ENCODE assay signal across 12 mouse cellular contexts in genomic region chr9:65036456-65036855, GRCm38 (mm10). TPM values are rescaled to one million over a fixed set of nuclear protein-coding genes. Genes with fewer than 3 reads are reported as not detected.
DNase-seq lines count a peak whose midpoint lies in the region; ATAC-seq and TF ChIP-seq lines count a peak whose summit lies in the region.
"Had no signal": no experiment of that assay in that cellular context is flagged by ENCODE, and none has a peak within 500 bp of the region (broad histone marks: within the 10 kb centered on the region; RNA-seq: fewer than 3 reads in every experiment).

No protein-coding gene starts in this region.

- peaks cover 6% of the 10 kb centered on the region for H3K4me1 ChIP-seq in embryonic facial prominence, embryonic 14.5 days (ENCODE audit: control insufficient read depth, insufficient read depth, low read length)
- peaks cover 17% of the 10 kb centered on the region for H3K4me1 ChIP-seq in embryonic facial prominence, embryonic 10.5 days
- H3K4me1 ChIP-seq in liver, adult 2 months (ENCODE audit: control insufficient read depth, insufficient read depth, low read length), result peaks cover 11% of the 10 kb centered on the region
- H3K4me1 ChIP-seq in hindbrain, embryonic 12.5 days, result peaks cover 11% of the 10 kb centered on the region

- H3K9me3 ChIP-seq in embryonic facial prominence, embryonic 14.5 days (ENCODE audit: control insufficient read depth, low read length), result no peaks in the 10 kb centered on the region
- no peaks in the 10 kb centered on the region for H3K9me3 ChIP-seq in embryonic facial prominence, embryonic 10.5 days
- H3K9me3 ChIP-seq in hindbrain, embryonic 12.5 days (replicated peaks), result no peaks in the 10 kb centered on the region
- H3K9me3 ChIP-seq: neural tube, embryonic 12.5 days had no signal

- 75% methylated on average over 1 of the region's 1 CpGs for WGBS in embryonic facial prominence, embryonic 14.5 days
- WGBS in embryonic facial prominence, embryonic 10.5 days, result 96% methylated on average over 1 of the region's 1 CpGs
- WGBS in liver, adult 2 months, result 45% methylated on average over 1 of the region's 1 CpGs
- WGBS in hindbrain, embryonic 12.5 days, result 100% methylated on average over 1 of the region's 1 CpGs

- TF ChIP-seq CTCF in liver, adult 2 months (IDR thresholded peaks at IDR 0.05; ENCODE audit: low read depth, low read length), result no peak

- DNase-seq in embryonic facial prominence, embryonic 14.5 days (ENCODE audit: low spot score), result peak; percentile 61
- DNase-seq in embryonic facial prominence, embryonic 10.5 days (ENCODE audit: low spot score), result no peak
- peak; percentile 84 for DNase-seq in liver, adult 2 months (ENCODE audit: extremely low read depth, low read depth, low spot score)
- no peak for DNase-seq in liver
- DNase-seq in heart, postnatal 36 days, result peak; percentile 53 to 59
- peak; percentile 88 for DNase-seq in lung, postnatal 36 days
- DNase-seq: B cell, adult 2 months; lung, embryonic 14.5 days had no signal

- H3K36me3 ChIP-seq in embryonic facial prominence, embryonic 14.5 days (ENCODE audit: control insufficient read depth, insufficient read depth, low read length), result peaks cover 49% of the 10 kb centered on the region
- H3K36me3 ChIP-seq in embryonic facial prominence, embryonic 10.5 days (replicated peaks), result peaks cover 59% of the 10 kb centered on the region
- H3K36me3 ChIP-seq in liver, adult 2 months (ENCODE audit: control insufficient read depth, insufficient read depth, low read length), result peaks cover 35% of the 10 kb centered on the region
- peaks cover 41% of the 10 kb centered on the region for H3K36me3 ChIP-seq in hindbrain, embryonic 12.5 days

- TF ChIP-seq POLR2A in liver, adult 2 months (IDR thresholded peaks at IDR 0.05; ENCODE audit: extremely low read depth, insufficient read depth, low read length), result no peak

- ATAC-seq in embryonic facial prominence, embryonic 14.5 days (ENCODE audit: low read depth), result no peak
- ATAC-seq in hindbrain, embryonic 12.5 days (ENCODE audit: low FRiP score), result no peak
- ATAC-seq in granulocyte monocyte progenitor cell, adult 5-6 weeks (replicated peaks; ENCODE audit: poor library complexity, severe bottlenecking), result no peak
- ATAC-seq: intestine, embryonic 16.5 days had no signal

- H3K27ac ChIP-seq in embryonic facial prominence, embryonic 14.5 days (replicated peaks; ENCODE audit: low read depth, low read length), result no peak overlapping the region
- no peak overlapping the region for H3K27ac ChIP-seq in embryonic facial prominence, embryonic 10.5 days (replicated peaks)
- 0 out of 2 replicates have a peak overlapping the region, but pooled peaks have one; percentile 15 for H3K27ac ChIP-seq in liver, adult 2 months (replicated peaks; ENCODE audit: insufficient read depth, low read depth, low read length)
- no peak overlapping the region for H3K27ac ChIP-seq in hindbrain, embryonic 12.5 days
- H3K27ac ChIP-seq: neural tube, embryonic 12.5 days had no signal

- H3K27me3 ChIP-seq in embryonic facial prominence, embryonic 14.5 days (replicated peaks; ENCODE audit: control insufficient read depth, insufficient read depth, low read length), result no peaks in the 10 kb centered on the region
- no peaks in the 10 kb centered on the region for H3K27me3 ChIP-seq in embryonic facial prominence, embryonic 10.5 days (replicated peaks; ENCODE audit: low read depth, poor library complexity, severe bottlenecking)
- H3K27me3 ChIP-seq in liver, adult 2 months (ENCODE audit: control insufficient read depth, insufficient read depth, low read length), result no peaks in the 10 kb centered on the region
- H3K27me3 ChIP-seq in hindbrain, embryonic 12.5 days, result no peaks in the 10 kb centered on the region
- H3K27me3 ChIP-seq: neural tube, embryonic 12.5 days had no signal

- H3K4me3 ChIP-seq in embryonic facial prominence, embryonic 14.5 days (ENCODE audit: low read depth, low read length), result no peak overlapping the region
- no peak overlapping the region for H3K4me3 ChIP-seq in embryonic facial prominence, embryonic 10.5 days
- no peak overlapping the region for H3K4me3 ChIP-seq in liver, adult 2 months (ENCODE audit: insufficient read depth, low read depth, low read length)
- no peak overlapping the region for H3K4me3 ChIP-seq in hindbrain, embryonic 12.5 days
- H3K4me3 ChIP-seq: neural tube, embryonic 12.5 days had no signal

- H3K79me2 ChIP-seq in liver, adult 2 months (ENCODE audit: control insufficient read depth, insufficient read depth, low read length), result peaks cover 11% of the 10 kb centered on the region; the same call in 1 of the 2 replicates

- intact Hi-C loops in heart, postnatal 36 days (cut with DNase I), result no loop called here

- H3K4me2 ChIP-seq in embryonic facial prominence, embryonic 14.5 days (ENCODE audit: low read depth, low read length), result no peak overlapping the region
- no peak overlapping the region for H3K4me2 ChIP-seq in hindbrain, embryonic 12.5 days (replicated peaks)
- H3K4me2 ChIP-seq: lung, embryonic 14.5 days; neural tube, embryonic 12.5 days had no signal

- no peak overlapping the region for H3K9ac ChIP-seq in embryonic facial prominence, embryonic 14.5 days (ENCODE audit: low read depth, low read length)
- H3K9ac ChIP-seq in liver, adult 2 months (ENCODE audit: low read depth, low read length), result no peak overlapping the region
- H3K9ac ChIP-seq in hindbrain, embryonic 12.5 days, result no peak overlapping the region
- H3K9ac ChIP-seq: lung, embryonic 14.5 days; neural tube, embryonic 12.5 days had no signal

RNA-seq across cellular contexts. Expression of gene Dpp8, which starts 4.2 kb away (rescaled TPM):
- 31.7 and 32.2 TPM in 2 replicates for polyA plus RNA-seq in embryonic facial prominence, embryonic 14.5 days (2014; fragmentation: Nextera tagmentation; extraction: Ambion mirVana)
- 37.8 and 37.9 TPM in 2 replicates for polyA plus RNA-seq in embryonic facial prominence, embryonic 10.5 days (2016; fragmentation: Nextera tagmentation; extraction: Ambion mirVana)
- 42.8 and 46.2 TPM in 2 replicates for total RNA-seq in liver, adult 2 months (2014; rRNA removed)
- polyA plus RNA-seq in liver, adult 2 months (2012; rRNA removed), result 18.8 and 20.4 TPM in 2 replicates
- total RNA-seq in heart, postnatal 36 days (2021), result 10 to 100 TPM; 58.1 to 64.9 TPM
- 56.8 and 59.2 TPM in 2 replicates for polyA plus RNA-seq in hindbrain, embryonic 12.5 days (2016; fragmentation: Nextera tagmentation; extraction: Ambion mirVana)
- 78.6 and 82.8 TPM in 2 replicates for total RNA-seq in granulocyte monocyte progenitor cell, adult 5-6 weeks (2014; fragmentation: Nextera tagmentation)
- 86.4 and 93.8 TPM in 2 replicates for total RNA-seq in granulocyte monocyte progenitor cell, adult 5-6 weeks (2017)

RNA-seq across cellular contexts. Expression of gene Hacd3, which starts 15.0 kb away (rescaled TPM):
- 37.9 and 41.5 TPM in 2 replicates for polyA plus RNA-seq in embryonic facial prominence, embryonic 14.5 days (2014; fragmentation: Nextera tagmentation; extraction: Ambion mirVana)
- 104 and 105 TPM in 2 replicates for polyA plus RNA-seq in embryonic facial prominence, embryonic 10.5 days (2016; fragmentation: Nextera tagmentation; extraction: Ambion mirVana)
- 165 TPM in 2 replicates for total RNA-seq in liver, adult 2 months (2014; rRNA removed)
- 67.7 and 68.6 TPM in 2 replicates for polyA plus RNA-seq in liver, adult 2 months (2012; rRNA removed)
- 10 to 100 TPM; 17.3 to 18.6 TPM for total RNA-seq in heart, postnatal 36 days (2021)
- 152 TPM in 2 replicates for polyA plus RNA-seq in hindbrain, embryonic 12.5 days (2016; fragmentation: Nextera tagmentation; extraction: Ambion mirVana)
- 26.9 and 30.3 TPM in 2 replicates for total RNA-seq in granulocyte monocyte progenitor cell, adult 5-6 weeks (2014; fragmentation: Nextera tagmentation)
- total RNA-seq in granulocyte monocyte progenitor cell, adult 5-6 weeks (2017), result 43.8 and 60.3 TPM in 2 replicates

Comparison
In these comparisons a context has a peak if more than half of its experiments do, and no peak if none do; other contexts are left out.
1. DNase-seq: peak in embryonic facial prominence, embryonic 14.5 days (single experiment), liver, adult 2 months (single experiment), heart, postnatal 36 days (2 of 2) and lung, postnatal 36 days (single experiment); none in embryonic facial prominence, embryonic 10.5 days (single experiment) and liver (single experiment).